Mouse (Mus musculus) liver, embryonic 16.5 days (tissue): Measurements from ENCODE around the gene Kiss1. TPM values are rescaled to one million over a fixed set of nuclear protein-coding genes. Genes with fewer than 3 reads are reported as not detected.
"Not testable (repeated sequence)": the region's sequence is repeated elsewhere in the genome, so short reads cannot be mapped to it uniquely, and the experiment has no call there.

Experiments
- ATAC-seq: fragments of 200-750 bp; cut with Nextera tagmentation; 2 replicates; pipeline ENCODE4 v1.8.0; 2017; ENCODE audit warnings: low read depth, mild to moderate bottlenecking, moderate number of reproducible peaks, moderate library complexity
- H3K27ac ChIP-seq: fragments of 300-500 bp; sonication (generic); 2 replicates; pipeline ENCODE4 v1.5.1; 2014; ENCODE audit warnings: mild to moderate bottlenecking, low read length
- H3K27me3 ChIP-seq: fragments of 300-500 bp; sonication (generic); 2 replicates; pipeline ENCODE4 v1.6.1; 2014; ENCODE audit warnings: low read depth, low read length, mixed read lengths; ENCODE audit not compliant: control insufficient read depth, insufficient read depth
- H3K36me3 ChIP-seq: fragments of 300-500 bp; sonication (generic); 2 replicates; pipeline ENCODE4 v1.6.1; 2014; ENCODE audit warnings: mild to moderate bottlenecking; ENCODE audit not compliant: control insufficient read depth, insufficient read depth
- H3K4me1 ChIP-seq: fragments of 300-500 bp; sonication (generic); 2 replicates; pipeline ENCODE4 v1.6.1; 2014; ENCODE audit warnings: low read depth, low read length, mixed read lengths; ENCODE audit not compliant: control insufficient read depth
- H3K4me2 ChIP-seq: fragments of 300-500 bp; sonication (generic); 2 replicates; pipeline ENCODE4 v1.6.1; 2014; ENCODE audit warnings: low read depth, low read length, mixed read lengths
- H3K4me3 ChIP-seq: fragments of 300-500 bp; sonication (generic); 2 replicates; pipeline ENCODE4 v1.5.1; 2014; ENCODE audit warnings: low read depth, mild to moderate bottlenecking, low read length
- H3K9ac ChIP-seq: fragments of 300-500 bp; sonication (generic); 2 replicates; pipeline ENCODE4 v1.6.1; 2014; ENCODE audit warnings: low read depth, low read length
- H3K9me3 ChIP-seq: fragments of 300-500 bp; sonication (generic); replicated peaks from 2 replicates; pipeline ENCODE4 v1.6.1; 2016; ENCODE audit warnings: low read length; ENCODE audit not compliant: control insufficient read depth
- WGBS: fragments of 180-500 bp; shearing (Covaris S2); extraction: QIAGEN DNeasy Blood & Tissue Kit; methylation state at CpG from one replicate; pipeline ENCODE4 v1.1.7; 2014; ENCODE audit not compliant: insufficient replicate concordance; 5-methylcytosine and 5-hydroxymethylcytosine counted together
- polyA plus RNA-seq: library from polyadenylated mRNA; unstranded; fragments of >200 nt; fragmentation: Nextera tagmentation; extraction: Ambion mirVana; gene quantifications from 2 replicates; pipeline ENCODE4 v1.2.1, GENCODE M21; 2015

The Kiss1 gene
- polyA plus RNA-seq, 1 experiment from 2014 or later, result not detected

GRCm38 (mm10) chr1:133328299-133328795, 6.7 kb downstream of the Kiss1 start:
- Histone ChIP-seq H3K27ac (no peak overlapping the region), H3K36me3 (no peaks in the 10 kb centered on the region), H3K27me3 (peaks cover 23% of the 10 kb centered on the region), H3K9ac (no peak overlapping the region), H3K4me3 (no peak overlapping the region), H3K9me3 (no peaks in the 10 kb centered on the region), H3K4me2 (no peak overlapping the region), H3K4me1 (no peaks in the 10 kb centered on the region)
- ATAC-seq, result no peak
- 69% methylated on average over 6 of the region's 6 CpGs for WGBS

GRCm38 (mm10) chr1:133328896-133329637, 7.4 kb downstream of the Kiss1 start:
- 10% methylated on average over 34 of the region's 34 CpGs for WGBS
- Histone ChIP-seq H3K4me2 (peak overlapping the region; percentile 42), H3K9ac (no peak overlapping the region), H3K36me3 (no peaks in the 10 kb centered on the region), H3K27ac (no peak overlapping the region), H3K9me3 (no peaks in the 10 kb centered on the region), H3K4me3 (peak overlapping the region; percentile 25; the same call in 1 of the 2 replicates), H3K27me3 (peaks cover 23% of the 10 kb centered on the region), H3K4me1 (no peaks in the 10 kb centered on the region)
- ATAC-seq, result peak; percentile 19; the same call in 1 of the 2 replicates

- H3K4me3 ChIP-seq, result peak overlapping the region; percentile 25; the same call in 1 of the 2 replicates
- ATAC-seq, result no peak
- no peak overlapping the region for H3K27ac ChIP-seq
- peaks cover 23% of the 10 kb centered on the region for H3K27me3 ChIP-seq
- whole genome bisulfite sequencing, result 18% methylated on average over 7 of the region's 7 CpGs
- H3K9me3 ChIP-seq, result no peaks in the 10 kb centered on the region
- peak overlapping the region; percentile 42 for H3K4me2 ChIP-seq
- no peak overlapping the region for H3K9ac ChIP-seq
- no peaks in the 10 kb centered on the region for H3K4me1 ChIP-seq
- no peaks in the 10 kb centered on the region for H3K36me3 ChIP-seq
Measured at GRCm38 (mm10) chr1:133329638-133329964, 7.9 kb downstream of the Kiss1 start.

GRCm38 (mm10) chr1:133331142-133331541, 9.5 kb downstream of the Kiss1 start:
- Histone ChIP-seq H3K4me2 (no peak overlapping the region), H3K27ac (no peak overlapping the region), H3K9ac (no peak overlapping the region), H3K9me3 (no peaks in the 10 kb centered on the region), H3K36me3 (no peaks in the 10 kb centered on the region), H3K4me1 (no peaks in the 10 kb centered on the region), H3K4me3 (no peak overlapping the region), H3K27me3 (peaks cover 23% of the 10 kb centered on the region)
- 45% methylated on average over 3 of the region's 3 CpGs for WGBS
- no peak for ATAC-seq

- H3K4me2 ChIP-seq, result no peak overlapping the region
- H3K9me3 ChIP-seq, result no peaks in the 10 kb centered on the region
- no peak overlapping the region for H3K4me3 ChIP-seq
- no peaks in the 10 kb centered on the region for H3K36me3 ChIP-seq
- peaks cover 23% of the 10 kb centered on the region for H3K27me3 ChIP-seq
- ATAC-seq, result no peak
- WGBS, result 67% methylated on average over 11 of the region's 11 CpGs
- H3K9ac ChIP-seq, result no peak overlapping the region
- H3K4me1 ChIP-seq, result no peaks in the 10 kb centered on the region
- H3K27ac ChIP-seq, result no peak overlapping the region
Measured at GRCm38 (mm10) chr1:133332656-133333430, 11.2 kb downstream of the Kiss1 start.

GRCm38 (mm10) chr1:133333937-133334336, 12.3 kb downstream of the Kiss1 start:
- H3K4me2 ChIP-seq, result no peak overlapping the region
- no peaks in the 10 kb centered on the region for H3K4me1 ChIP-seq
- no peak overlapping the region for H3K27ac ChIP-seq
- H3K9me3 ChIP-seq, result no peaks in the 10 kb centered on the region
- 56% methylated on average over 6 of the region's 6 CpGs for WGBS
- no peak for ATAC-seq
- no peaks in the 10 kb centered on the region for H3K36me3 ChIP-seq
- H3K27me3 ChIP-seq, result peaks cover 15% of the 10 kb centered on the region
- H3K4me3 ChIP-seq, result no peak overlapping the region
- H3K9ac ChIP-seq, result no peak overlapping the region

GRCm38 (mm10) chr1:133340403-133340802, 18.7 kb downstream of the Kiss1 start:
- H3K36me3 ChIP-seq, H3K9ac ChIP-seq, ATAC-seq, H3K9me3 ChIP-seq, H3K4me1 ChIP-seq, H3K27ac ChIP-seq, H3K4me3 ChIP-seq, H3K27me3 ChIP-seq, H3K4me2 ChIP-seq: not testable (repeated sequence)
- WGBS, result 21% methylated on average over 1 of the region's 1 CpGs

GRCm38 (mm10) chr1:133344357-133344756, 22.7 kb downstream of the Kiss1 start:
- ATAC-seq, result no peak
- WGBS, result 80% methylated on average over 2 of the region's 2 CpGs
- Histone ChIP-seq H3K9me3 (no peaks in the 10 kb centered on the region), H3K4me2 (no peak overlapping the region), H3K27ac (no peak overlapping the region), H3K4me1 (no peaks in the 10 kb centered on the region; the same call in 1 of the 2 replicates), H3K4me3 (no peak overlapping the region), H3K9ac (no peak overlapping the region), H3K27me3 (no peaks in the 10 kb centered on the region), H3K36me3 (no peaks in the 10 kb centered on the region)

GRCm38 (mm10) chr1:133346531-133346930, 24.9 kb downstream of the Kiss1 start:
- Histone ChIP-seq H3K36me3 (no peaks in the 10 kb centered on the region), H3K27ac (no peak overlapping the region), H3K4me2 (no peak overlapping the region), H3K9me3 (no peaks in the 10 kb centered on the region), H3K9ac (no peak overlapping the region), H3K27me3 (peaks cover 3% of the 10 kb centered on the region; the same call in 1 of the 2 replicates), H3K4me3 (no peak overlapping the region), H3K4me1 (no peaks in the 10 kb centered on the region; the same call in 1 of the 2 replicates)
- no peak for ATAC-seq
- 66% methylated on average over 9 of the region's 9 CpGs for WGBS
